Mouse (Mus musculus) midbrain, embryonic 15.5 days (tissue): ENCODE data around the gene Armc12. TPM values are rescaled to one million over a fixed set of nuclear protein-coding genes. Genes with fewer than 3 reads are reported as not detected.

Source experiments
- ATAC-seq: fragments of 200-750 bp; cut with Nextera tagmentation; replicated peaks from 2 replicates; pipeline ENCODE4 v1.8.0; 2017; ENCODE audit warnings: moderate TSS enrichment
- H3K27ac ChIP-seq: fragments of 300-500 bp; sonication (generic); 2 replicates; pipeline ENCODE4 v1.5.1; 2015; ENCODE audit warnings: mild to moderate bottlenecking, inconsistent platforms
- H3K27me3 ChIP-seq: fragments of 300-500 bp; sonication (generic); replicated peaks from 2 replicates; pipeline ENCODE4 v1.6.1; 2015; ENCODE audit warnings: inconsistent platforms
- H3K36me3 ChIP-seq: fragments of 300-500 bp; sonication (generic); replicated peaks from 2 replicates; pipeline ENCODE4 v1.6.1; 2015; ENCODE audit warnings: inconsistent platforms
- H3K4me1 ChIP-seq: fragments of 300-500 bp; sonication (generic); 2 replicates; pipeline ENCODE4 v1.6.1; 2015; ENCODE audit warnings: inconsistent platforms
- H3K4me2 ChIP-seq: fragments of 300-500 bp; sonication (generic); 2 replicates; pipeline ENCODE4 v1.6.1; 2015; ENCODE audit warnings: inconsistent platforms, mild to moderate bottlenecking, moderate library complexity
- H3K4me3 ChIP-seq: fragments of 300-500 bp; sonication (generic); 2 replicates; pipeline ENCODE4 v1.5.1; 2015; ENCODE audit warnings: mild to moderate bottlenecking, inconsistent platforms
- H3K9ac ChIP-seq: fragments of 300-500 bp; sonication (generic); 2 replicates; pipeline ENCODE4 v1.6.1; 2015; ENCODE audit warnings: mild to moderate bottlenecking, inconsistent platforms
- H3K9me3 ChIP-seq: fragments of 300-500 bp; sonication (generic); 2 replicates; pipeline ENCODE4 v1.6.1; 2016; ENCODE audit warnings: inconsistent platforms
- WGBS: fragments of 180-500 bp; shearing (Covaris S2); methylation state at CpG from one replicate; pipeline ENCODE4 v1.1.7; 2015; ENCODE audit warnings: mixed read lengths; 5-methylcytosine and 5-hydroxymethylcytosine counted together
- polyA plus RNA-seq: library from polyadenylated mRNA; unstranded; fragments of >200 nt; fragmentation: Nextera tagmentation; extraction: Ambion mirVana; gene quantifications from 2 replicates; pipeline ENCODE4 v1.2.1, GENCODE M21; 2015

The Armc12 gene
- polyA plus RNA-seq, 1 experiment from 2014 or later = not detected

- H3K4me2 ChIP-seq = peak overlapping the region; percentile 82; the same call in 1 of the 2 replicates
Measured at GRCm38 (mm10) chr17:28524009-28524695, 6.5 kb upstream of the Armc12 start.

GRCm38 (mm10) chr17:28524831-28525430 lies 5.7 kb upstream of the Armc12 start:
- 75% methylated on average over 4 of the region's 4 CpGs for WGBS
- no peaks in the 10 kb centered on the region for H3K9me3 ChIP-seq

More at GRCm38 (mm10) chr17:28524009-28524695, 6.5 kb upstream of the Armc12 start:
- no peak overlapping the region for H3K27ac ChIP-seq
- H3K9me3 ChIP-seq = no peaks in the 10 kb centered on the region
- H3K36me3 ChIP-seq = no peaks in the 10 kb centered on the region
- 88% methylated on average over 23 of the region's 23 CpGs for WGBS
- peaks cover 21% of the 10 kb centered on the region; the same call in 1 of the 2 replicates for H3K27me3 ChIP-seq
- H3K4me1 ChIP-seq = peaks cover 15% of the 10 kb centered on the region
- ATAC-seq = no peak
- peak overlapping the region; percentile 59; the same call in 1 of the 2 replicates for H3K4me3 ChIP-seq
- no peak overlapping the region for H3K9ac ChIP-seq

GRCm38 (mm10) chr17:28527184-28528042 lies 3.2 kb upstream of the Armc12 start:
- no peak for ATAC-seq
- no peaks in the 10 kb centered on the region for H3K36me3 ChIP-seq
- 43% methylated on average over 12 of the region's 12 CpGs for WGBS
- peak overlapping the region; percentile 10; the same call in 1 of the 2 replicates for H3K27ac ChIP-seq
- H3K4me2 ChIP-seq = peak overlapping the region; percentile 25
- H3K4me3 ChIP-seq = no peak overlapping the region
- no peak overlapping the region for H3K9ac ChIP-seq
- peaks cover 7% of the 10 kb centered on the region for H3K4me1 ChIP-seq
- 0 out of 2 replicates have a peak, but pooled peaks cover 7% of the 10 kb centered on the region for H3K27me3 ChIP-seq
- H3K9me3 ChIP-seq = no peaks in the 10 kb centered on the region

More at GRCm38 (mm10) chr17:28524831-28525430, 5.7 kb upstream of the Armc12 start:
- H3K27me3 ChIP-seq = peaks cover 19% of the 10 kb centered on the region; the same call in 1 of the 2 replicates
- H3K27ac ChIP-seq = no peak overlapping the region
- peaks cover 15% of the 10 kb centered on the region for H3K4me1 ChIP-seq
- no peak overlapping the region for H3K9ac ChIP-seq
- no peaks in the 10 kb centered on the region for H3K36me3 ChIP-seq
- H3K4me3 ChIP-seq = no peak overlapping the region
- H3K4me2 ChIP-seq = no peak overlapping the region
- ATAC-seq = no peak

- ATAC-seq = 0 out of 2 replicates have a peak, but pooled peaks have one; percentile 26
- Histone ChIP-seq H3K4me1 (peaks cover 7% of the 10 kb centered on the region), H3K9ac (no peak overlapping the region), H3K36me3 (no peaks in the 10 kb centered on the region), H3K27me3 (0 out of 2 replicates have a peak, but pooled peaks cover 7% of the 10 kb centered on the region), H3K4me3 (no peak overlapping the region), H3K27ac (no peak overlapping the region), H3K4me2 (peak overlapping the region; percentile 25), H3K9me3 (no peaks in the 10 kb centered on the region)
- 3% methylated on average over 6 of the region's 6 CpGs for WGBS
Measured at GRCm38 (mm10) chr17:28528043-28528351, 2.6 kb upstream of the Armc12 start.

- no peaks in the 10 kb centered on the region for H3K36me3 ChIP-seq
- 0 out of 2 replicates have a peak, but pooled peaks cover 4% of the 10 kb centered on the region for H3K27me3 ChIP-seq
- peaks cover 5% of the 10 kb centered on the region for H3K4me1 ChIP-seq
- 76% methylated on average over 4 of the region's 4 CpGs for WGBS
- H3K9me3 ChIP-seq = no peaks in the 10 kb centered on the region
- H3K27ac ChIP-seq = no peak overlapping the region
- H3K4me2 ChIP-seq = no peak overlapping the region
- no peak overlapping the region for H3K9ac ChIP-seq
- no peak overlapping the region for H3K4me3 ChIP-seq
- no peak for ATAC-seq
Measured at GRCm38 (mm10) chr17:28529116-28529515, 1.5 kb upstream of the Armc12 start.

GRCm38 (mm10) chr17:28531946-28532345 lies 1.3 kb downstream of the Armc12 start:
- H3K4me2 ChIP-seq = no peak overlapping the region
- H3K4me1 ChIP-seq = peaks cover 5% of the 10 kb centered on the region

GRCm38 (mm10) chr17:28532557-28532956 lies 2.0 kb downstream of the Armc12 start:
- no peak overlapping the region for H3K4me2 ChIP-seq
- no peak for ATAC-seq
- 89% methylated on average over 7 of the region's 7 CpGs for WGBS
- H3K4me1 ChIP-seq = peaks cover 4% of the 10 kb centered on the region
- no peaks in the 10 kb centered on the region for H3K9me3 ChIP-seq
- H3K27me3 ChIP-seq = no peaks in the 10 kb centered on the region
- no peak overlapping the region for H3K4me3 ChIP-seq
- H3K27ac ChIP-seq = no peak overlapping the region
- no peaks in the 10 kb centered on the region for H3K36me3 ChIP-seq
- H3K9ac ChIP-seq = no peak overlapping the region

More at GRCm38 (mm10) chr17:28531946-28532345, 1.3 kb downstream of the Armc12 start:
- Histone ChIP-seq H3K27me3 (no peaks in the 10 kb centered on the region), H3K4me3 (no peak overlapping the region), H3K9ac (no peak overlapping the region), H3K27ac (no peak overlapping the region), H3K36me3 (no peaks in the 10 kb centered on the region), H3K9me3 (no peaks in the 10 kb centered on the region)
- no peak for ATAC-seq
- WGBS = 13% methylated on average over 18 of the region's 18 CpGs

GRCm38 (mm10) chr17:28533327-28533726 lies 2.7 kb downstream of the Armc12 start:
- H3K9me3 ChIP-seq = no peaks in the 10 kb centered on the region
- WGBS = 87% methylated on average over 13 of the region's 13 CpGs
- no peak overlapping the region for H3K27ac ChIP-seq
- no peak overlapping the region for H3K4me2 ChIP-seq
- H3K9ac ChIP-seq = no peak overlapping the region
- ATAC-seq = no peak
- no peaks in the 10 kb centered on the region for H3K27me3 ChIP-seq
- no peaks in the 10 kb centered on the region for H3K4me1 ChIP-seq
- no peak overlapping the region for H3K4me3 ChIP-seq
- no peaks in the 10 kb centered on the region for H3K36me3 ChIP-seq

GRCm38 (mm10) chr17:28537881-28538280 lies 7.3 kb downstream of the Armc12 start:
- Histone ChIP-seq H3K27me3 (no peaks in the 10 kb centered on the region), H3K9me3 (no peaks in the 10 kb centered on the region), H3K9ac (no peak overlapping the region), H3K4me2 (no peak overlapping the region), H3K36me3 (no peaks in the 10 kb centered on the region), H3K27ac (no peak overlapping the region), H3K4me1 (no peaks in the 10 kb centered on the region), H3K4me3 (no peak overlapping the region)
- WGBS = 53% methylated on average over 12 of the region's 12 CpGs
- ATAC-seq = no peak

GRCm38 (mm10) chr17:28546925-28547324 lies 16.3 kb downstream of the Armc12 start:
- Histone ChIP-seq H3K4me2 (no peak overlapping the region), H3K4me3 (no peak overlapping the region), H3K9me3 (no peaks in the 10 kb centered on the region), H3K4me1 (no peaks in the 10 kb centered on the region), H3K27ac (no peak overlapping the region), H3K9ac (no peak overlapping the region), H3K36me3 (no peaks in the 10 kb centered on the region), H3K27me3 (no peaks in the 10 kb centered on the region)
- WGBS = 84% methylated on average over 1 of the region's 1 CpGs
- ATAC-seq = no peak

GRCm38 (mm10) chr17:28548550-28548949 lies 17.9 kb downstream of the Armc12 start:
- H3K27me3 ChIP-seq = no peaks in the 10 kb centered on the region
- H3K9me3 ChIP-seq = no peaks in the 10 kb centered on the region
- 77% methylated on average over 11 of the region's 11 CpGs for WGBS
- H3K4me2 ChIP-seq = no peak overlapping the region
- no peak overlapping the region for H3K9ac ChIP-seq
- no peaks in the 10 kb centered on the region for H3K36me3 ChIP-seq
- no peak overlapping the region for H3K27ac ChIP-seq
- no peak overlapping the region for H3K4me3 ChIP-seq
- peaks cover 3% of the 10 kb centered on the region; the same call in 1 of the 2 replicates for H3K4me1 ChIP-seq
- ATAC-seq = no peak

GRCm38 (mm10) chr17:28549111-28549510 lies 18.5 kb downstream of the Armc12 start, which contains the start of gene Clpsl2:
Gene Clpsl2 (plus strand): TSS chr17:28549411.
- Histone ChIP-seq H3K36me3 (no peaks in the 10 kb centered on the region), H3K4me2 (no peak within 1 kb of the TSS), H3K9me3 (no peaks in the 10 kb centered on the region), H3K27me3 (no peaks in the 10 kb centered on the region), H3K4me1 (peaks cover 3% of the 10 kb centered on the region; the same call in 1 of the 2 replicates), H3K27ac (no peak within 1 kb of the TSS), H3K9ac (no peak within 1 kb of the TSS), H3K4me3 (no peak within 1 kb of the TSS)
- no peak for ATAC-seq
- WGBS = 78% methylated on average over 14 of the region's 14 CpGs
